Mouse (Mus musculus): ENCODE results near the gene Cox8a. TPM values are rescaled to one million over a fixed set of nuclear protein-coding genes. Genes with fewer than 3 reads are reported as not detected.

Cox8a gene
- total RNA-seq, 4 experiments from 2014 or later, result 406 to 459 (median 432) TPM

DNA sequence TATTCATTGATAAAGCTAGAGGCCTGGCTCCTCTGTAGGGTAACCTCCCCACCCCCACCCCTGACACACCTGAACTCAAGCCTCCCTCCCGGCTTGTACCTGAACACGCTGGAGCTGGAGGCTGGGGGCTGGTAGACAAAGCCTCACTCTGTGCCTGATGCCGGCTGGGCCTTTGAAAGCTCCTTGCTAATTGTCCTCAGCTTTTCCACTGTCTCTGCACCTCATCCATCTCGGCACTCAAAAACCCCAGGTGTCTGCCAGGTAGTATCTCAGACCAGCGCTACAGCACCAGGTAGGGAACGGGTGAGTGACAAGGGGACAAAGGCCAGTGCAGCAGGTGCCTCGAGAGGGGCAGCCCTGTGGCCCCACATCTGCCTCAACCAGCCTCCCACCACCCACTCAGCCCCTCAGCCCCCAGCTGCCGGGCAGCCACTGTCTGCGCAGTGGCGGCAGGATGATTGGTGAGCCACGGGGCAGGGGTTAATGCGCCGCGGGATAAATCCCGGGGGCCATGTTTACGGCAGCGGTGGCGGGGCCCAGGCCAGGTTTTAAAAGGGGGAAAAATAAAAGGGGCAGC lies 31.6 kb downstream of the Cox8a start:
- no peak for DNase-seq (ENCODE audit: low spot score)

DNA sequence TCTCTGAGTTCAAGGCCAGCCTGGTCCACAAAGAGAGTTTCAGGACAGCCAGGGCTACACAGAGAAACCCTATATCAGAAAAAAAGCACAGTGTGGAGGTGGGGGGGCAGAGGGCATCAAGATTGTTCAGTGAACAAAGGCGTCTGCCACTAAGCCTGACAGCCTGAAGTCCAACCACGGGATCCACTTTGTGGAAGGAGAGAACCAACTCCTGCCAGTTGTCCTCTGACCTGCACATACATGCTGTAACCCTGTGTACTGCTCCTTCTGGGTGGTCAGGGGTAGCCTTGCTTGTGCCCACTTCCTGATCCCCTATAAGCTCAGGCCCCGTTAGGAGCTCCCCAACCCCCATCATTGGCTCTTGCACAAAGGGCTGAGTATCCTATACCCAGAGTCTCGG lies 32.4 kb downstream of the Cox8a start:
- no peak for DNase-seq (ENCODE audit: low spot score)

DNA sequence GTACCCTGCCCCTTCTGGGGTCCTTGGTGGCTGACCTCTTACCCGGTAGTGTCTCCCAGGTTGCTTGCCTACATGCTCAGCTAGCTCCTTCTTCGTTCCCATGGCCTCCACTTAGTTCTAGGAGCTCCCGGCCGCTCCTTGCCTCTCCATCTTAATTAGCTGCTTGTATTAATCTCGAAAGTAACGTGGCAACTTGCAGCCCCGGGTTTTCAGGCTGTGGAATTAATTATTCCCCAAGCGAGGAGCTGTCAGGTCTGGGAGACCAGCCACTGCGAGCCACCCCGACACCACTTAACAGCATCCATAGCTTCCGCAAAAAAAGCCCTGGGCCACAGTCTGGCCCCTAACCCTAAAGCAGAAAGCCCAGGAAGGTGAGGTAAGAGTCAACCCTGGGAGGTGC lies 34.0 kb downstream of the Cox8a start:
- no peak for DNase-seq (ENCODE audit: low spot score)

DNA sequence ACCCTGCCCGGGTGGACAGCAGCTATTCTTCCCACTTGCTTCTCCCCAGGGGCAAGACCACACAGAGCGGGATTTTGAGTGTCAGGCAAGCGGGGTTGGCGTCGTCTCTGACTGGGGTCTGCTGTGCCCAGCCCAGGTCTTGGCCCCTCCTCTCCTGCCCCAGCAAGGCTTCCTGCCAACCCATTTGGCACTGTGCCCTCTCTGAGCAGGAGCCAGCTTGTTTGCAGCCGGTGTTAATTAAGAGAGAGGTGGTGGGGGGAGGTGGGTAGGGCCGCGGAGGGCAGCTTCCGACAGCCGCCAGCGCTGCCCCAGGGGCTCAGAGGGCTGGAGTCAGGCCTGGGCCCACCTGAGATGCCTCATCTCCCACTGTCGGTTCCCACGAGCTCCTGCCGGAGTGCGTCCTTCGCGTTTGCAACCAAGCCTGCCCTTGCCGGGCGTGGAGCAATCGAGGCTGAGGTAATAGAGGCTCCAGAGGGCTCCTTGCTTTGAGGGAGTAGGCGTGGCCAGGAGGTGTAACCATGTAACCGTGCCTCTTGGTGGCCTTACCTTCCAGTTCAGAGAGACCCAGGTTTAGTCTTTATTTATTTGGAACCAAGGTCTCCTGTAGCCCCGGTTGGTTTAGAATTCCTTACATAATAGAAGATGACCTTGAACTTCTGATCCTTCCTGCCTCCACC lies 35.0 kb downstream of the Cox8a start:
- DNase-seq (ENCODE audit: low spot score), result no peak

DNA sequence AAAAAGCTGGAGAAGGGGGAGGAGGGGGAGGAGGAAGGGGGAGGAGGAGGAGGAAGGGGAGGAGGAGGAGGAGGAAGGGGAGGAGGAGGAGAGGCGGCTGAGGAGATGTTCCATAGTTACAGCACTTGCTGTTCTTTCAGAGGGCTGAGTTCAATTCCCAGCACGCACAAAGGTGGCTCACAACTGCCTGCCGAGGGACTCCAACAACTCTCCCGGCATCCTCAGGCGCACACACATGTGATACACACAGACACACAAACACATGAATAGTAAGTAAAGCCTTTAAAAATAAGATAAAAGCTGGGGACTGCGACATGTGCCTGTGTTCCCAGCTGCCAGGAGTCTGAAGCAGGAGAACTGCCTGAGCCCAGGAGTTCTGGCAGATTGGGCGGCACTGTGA lies 35.9 kb downstream of the Cox8a start:
- DNase-seq (ENCODE audit: low spot score), result no peak

DNA sequence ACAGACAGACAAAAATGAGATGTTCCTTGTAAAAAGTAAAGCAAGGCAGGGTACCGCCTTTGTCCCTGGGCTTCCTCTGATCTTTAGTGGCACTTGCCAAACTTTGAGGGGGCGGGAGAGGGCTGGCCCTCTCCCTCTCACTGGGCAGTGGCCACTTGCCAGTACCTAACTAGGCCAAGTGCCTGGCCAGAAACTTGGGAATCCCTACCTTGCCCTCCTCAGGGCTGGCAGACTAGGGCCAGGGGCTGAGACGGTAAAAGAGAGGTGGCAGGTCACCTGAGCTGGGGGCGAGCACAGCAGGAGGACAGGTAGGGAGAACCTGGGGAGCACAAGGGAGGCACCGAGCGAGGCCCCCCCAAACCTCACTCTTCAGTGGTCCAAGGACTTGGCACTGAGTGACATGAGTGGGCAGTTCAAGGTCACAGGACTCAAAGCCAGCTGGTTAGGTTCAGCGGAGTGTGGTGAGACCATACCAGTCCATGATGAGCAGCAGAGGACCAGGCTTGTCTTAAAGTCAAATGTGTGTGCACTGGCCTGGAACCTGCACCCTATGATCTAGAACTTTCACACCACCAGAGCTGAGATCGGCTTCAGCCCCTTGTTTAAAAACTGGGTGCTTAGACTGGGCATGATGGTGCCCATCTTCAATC lies 36.5 kb downstream of the Cox8a start:
- no peak for DNase-seq (ENCODE audit: low spot score)

DNA sequence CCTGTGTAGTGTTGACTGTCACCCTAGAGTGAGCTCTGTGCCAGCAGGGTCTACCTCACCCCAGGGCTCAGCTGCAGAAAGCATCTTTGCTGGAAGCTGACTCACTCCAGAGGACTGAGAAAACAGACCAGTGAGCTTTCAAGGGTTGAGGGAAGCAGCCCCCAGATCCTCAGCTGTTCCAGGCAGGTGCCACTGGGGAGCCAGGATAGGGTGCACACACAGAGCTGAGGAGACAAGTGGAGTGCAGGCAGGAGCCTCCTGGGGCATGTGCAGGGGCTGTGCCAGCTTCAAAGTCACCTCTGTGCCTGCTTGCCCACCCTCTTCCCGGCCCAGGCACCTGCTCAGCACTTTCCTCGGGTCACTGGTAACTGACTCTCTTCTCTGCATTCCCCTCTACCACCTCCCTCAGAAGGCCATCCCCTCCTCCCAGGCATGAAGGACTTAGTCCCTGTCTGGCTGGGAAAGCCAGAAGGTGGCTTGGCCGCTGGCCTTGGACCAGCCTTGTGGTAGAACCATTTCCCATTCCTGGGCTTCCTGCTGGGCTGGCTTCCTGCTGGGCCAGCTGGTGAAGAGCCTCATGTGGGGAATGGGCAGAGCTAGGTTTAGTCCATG lies 38.5 kb downstream of the Cox8a start:
- no peak for DNase-seq (ENCODE audit: low spot score)

DNA sequence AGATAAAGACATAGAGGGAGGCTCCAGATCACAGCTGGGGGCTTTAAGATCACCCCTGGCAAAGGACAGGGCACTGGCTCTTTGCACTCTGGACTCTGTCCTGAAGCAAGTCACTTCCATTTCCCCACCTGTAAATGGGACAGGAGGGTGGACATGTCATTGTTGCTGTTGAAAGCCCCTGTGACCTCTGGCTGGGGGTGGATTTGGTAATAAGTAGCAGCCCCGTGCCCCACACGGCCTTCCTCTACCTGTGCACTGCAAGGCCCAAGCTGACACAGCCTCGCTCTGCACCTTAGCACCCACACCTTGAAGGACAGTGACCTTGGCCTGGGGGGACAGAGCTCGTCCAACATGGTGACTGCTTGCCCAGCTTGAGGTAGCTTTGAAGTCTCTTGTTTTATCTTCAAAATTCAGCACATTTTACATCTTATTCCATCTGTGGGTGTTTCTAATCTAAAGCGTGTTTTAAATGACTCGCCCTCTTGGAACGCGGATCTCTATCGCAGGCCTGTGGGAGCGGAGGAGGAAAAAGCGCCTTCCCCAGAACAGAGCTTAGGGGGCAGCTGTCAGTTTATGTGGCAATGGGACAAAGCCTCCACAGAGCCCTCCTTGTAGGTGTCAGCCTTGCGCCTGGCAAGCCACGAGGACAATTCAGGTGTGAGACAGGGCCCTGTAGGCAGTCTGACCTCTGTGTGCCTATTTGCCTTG lies 39.5 kb downstream of the Cox8a start:
- DNase-seq (ENCODE audit: low spot score), result no peak

DNA sequence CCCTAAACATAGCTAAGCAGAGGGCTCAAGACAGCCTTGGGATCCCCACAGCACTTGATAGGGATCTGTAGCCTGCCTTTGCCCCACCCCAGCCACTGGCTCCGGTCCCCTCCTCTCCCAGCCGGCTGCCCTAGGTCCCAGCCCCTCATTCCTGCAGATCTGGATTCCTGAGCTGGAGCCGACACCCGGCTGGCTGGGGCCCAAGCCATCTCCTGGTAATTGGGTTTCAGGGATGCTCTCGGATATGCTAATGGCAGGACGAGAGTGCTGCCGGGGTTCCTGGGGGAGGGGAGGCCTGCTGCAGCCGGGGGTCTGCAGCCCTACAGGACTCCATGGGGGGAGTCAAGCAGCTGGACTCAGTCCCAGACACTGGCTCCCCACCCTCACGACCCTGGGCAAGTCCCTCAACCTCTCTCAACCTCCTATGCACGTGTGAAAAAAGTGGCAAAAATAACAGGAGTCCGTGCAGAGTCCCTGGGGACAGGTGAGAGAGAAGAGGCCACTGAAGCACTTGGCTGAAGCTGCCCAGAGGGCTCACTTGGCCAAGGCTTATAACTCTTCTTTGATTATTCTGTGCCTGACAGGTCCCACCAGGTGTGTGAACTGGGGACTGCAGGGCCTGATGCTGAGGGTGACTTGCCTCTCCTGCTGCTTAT lies 41.2 kb downstream of the Cox8a start:
- DNase-seq (ENCODE audit: low spot score), result no peak

DNA sequence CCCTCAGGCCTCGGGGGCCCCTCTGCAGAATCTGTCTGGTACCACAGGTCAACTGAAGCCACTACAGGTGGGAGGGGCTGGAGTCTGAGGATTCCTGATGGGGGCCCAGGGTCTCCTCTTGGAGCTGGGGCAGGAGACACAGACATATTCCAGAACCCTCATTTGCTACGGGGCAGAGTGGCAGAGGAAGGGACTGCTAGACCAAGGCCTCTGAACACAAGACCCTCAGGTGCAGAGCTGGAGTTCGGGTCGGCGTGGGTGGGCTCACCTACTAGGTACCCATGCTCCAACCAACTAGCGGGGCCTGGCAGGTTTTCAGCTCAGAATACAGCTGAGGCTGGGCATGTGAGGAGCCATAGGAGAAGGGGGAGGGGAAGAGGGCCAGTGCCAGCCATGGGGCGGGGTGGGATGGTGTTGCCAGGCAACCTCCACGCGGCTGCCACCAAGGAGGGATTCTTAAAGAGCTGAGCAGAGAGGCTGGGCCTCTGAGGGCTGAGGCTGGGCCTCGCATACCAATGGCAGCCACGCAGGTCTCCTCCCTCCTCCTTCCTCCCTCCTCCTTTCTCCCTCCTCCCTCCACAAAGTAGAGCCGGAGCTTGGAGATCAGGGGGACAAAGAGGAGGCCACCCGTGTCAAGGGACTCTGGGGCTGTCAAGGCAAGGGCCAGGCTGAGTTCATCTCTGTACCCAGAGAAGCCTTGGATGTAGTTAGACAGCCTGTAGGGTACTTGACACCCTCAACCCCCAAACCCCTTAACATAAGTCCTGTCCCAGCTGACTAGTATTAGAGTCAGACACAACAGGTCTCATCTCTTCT lies 45.2 kb downstream of the Cox8a start:
- DNase-seq (ENCODE audit: low spot score), result no peak

DNA sequence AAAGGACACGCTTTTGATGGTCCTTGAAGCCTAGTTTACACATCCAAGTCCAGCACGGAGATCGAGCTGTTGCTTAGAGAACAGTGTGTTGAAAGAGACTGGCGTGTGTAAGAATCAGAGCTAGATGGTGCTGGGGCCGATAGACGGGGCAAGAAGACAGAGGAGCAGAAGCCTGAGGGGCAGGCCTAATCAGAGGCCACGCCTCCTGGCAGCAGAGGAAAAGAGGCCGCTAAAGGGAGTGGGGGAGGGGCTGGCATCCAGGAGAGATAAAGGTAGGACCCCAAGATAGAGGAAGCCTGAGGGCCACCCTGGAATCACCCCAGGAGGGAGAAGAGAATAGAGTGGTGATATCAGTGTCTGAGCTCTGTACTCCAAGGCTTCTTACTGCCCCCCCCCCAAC lies 46.0 kb downstream of the Cox8a start:
- DNase-seq (ENCODE audit: low spot score), result no peak

DNA sequence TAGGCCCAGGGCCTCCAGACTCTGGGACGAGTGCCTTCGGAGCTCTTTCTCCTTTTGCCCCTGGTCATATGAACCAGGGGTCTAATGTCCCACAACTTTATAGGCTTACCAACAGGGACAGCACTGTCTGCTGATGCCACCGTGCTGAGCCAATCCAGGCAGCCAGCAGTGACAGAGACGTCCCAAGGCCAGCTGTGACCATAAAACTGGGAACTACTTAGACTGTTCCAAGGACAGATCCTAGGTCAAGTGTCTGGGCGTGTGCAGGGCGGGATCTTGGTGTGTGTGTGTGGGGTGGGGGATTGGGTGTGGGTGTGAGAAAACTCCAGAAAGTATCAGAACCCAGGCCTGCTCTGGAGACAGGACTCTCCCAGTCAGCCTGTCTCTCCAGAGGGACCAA lies 46.5 kb downstream of the Cox8a start:
- DNase-seq (ENCODE audit: low spot score), result no peak

DNA sequence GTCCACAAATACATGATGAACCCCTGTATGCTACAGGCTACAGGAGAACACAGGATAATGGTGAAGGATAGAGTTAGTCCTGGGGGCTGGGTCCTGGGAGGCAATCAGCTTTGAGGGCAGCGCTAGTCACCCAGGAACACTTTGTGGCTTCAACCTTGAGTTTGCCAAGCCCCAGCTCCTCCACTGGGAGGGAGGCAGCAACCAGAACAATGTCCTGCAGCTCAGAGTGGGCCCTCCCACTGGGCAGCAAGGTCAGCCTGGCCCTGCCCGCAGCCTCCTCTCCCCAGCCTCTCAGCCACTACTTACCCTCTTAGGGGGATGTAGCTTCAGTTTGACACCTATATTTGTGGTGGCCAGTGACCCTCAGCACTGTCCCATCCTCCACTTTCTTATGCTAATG lies 49.0 kb downstream of the Cox8a start:
- DNase-seq (ENCODE audit: low spot score), result no peak

DNA sequence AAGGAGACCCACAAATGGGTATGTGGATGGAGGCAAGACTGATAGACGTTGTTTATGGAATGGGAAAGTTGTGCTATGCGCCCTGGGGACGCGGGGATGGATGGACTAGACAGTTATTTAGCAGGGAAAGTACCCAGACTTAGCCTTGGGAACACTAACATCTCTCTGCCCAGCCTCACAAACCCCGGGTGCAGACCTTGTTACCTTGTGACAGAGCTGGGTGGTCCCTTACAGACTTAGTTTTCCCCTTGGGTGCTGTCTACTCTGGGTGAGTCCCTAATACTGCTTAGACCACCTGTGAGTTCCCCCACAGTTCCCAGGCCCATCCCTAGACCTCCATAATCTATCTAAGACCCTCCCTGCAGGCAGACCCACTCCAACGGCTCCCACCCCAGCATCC lies 50.6 kb downstream of the Cox8a start:
- no peak for DNase-seq (ENCODE audit: low spot score)

DNA sequence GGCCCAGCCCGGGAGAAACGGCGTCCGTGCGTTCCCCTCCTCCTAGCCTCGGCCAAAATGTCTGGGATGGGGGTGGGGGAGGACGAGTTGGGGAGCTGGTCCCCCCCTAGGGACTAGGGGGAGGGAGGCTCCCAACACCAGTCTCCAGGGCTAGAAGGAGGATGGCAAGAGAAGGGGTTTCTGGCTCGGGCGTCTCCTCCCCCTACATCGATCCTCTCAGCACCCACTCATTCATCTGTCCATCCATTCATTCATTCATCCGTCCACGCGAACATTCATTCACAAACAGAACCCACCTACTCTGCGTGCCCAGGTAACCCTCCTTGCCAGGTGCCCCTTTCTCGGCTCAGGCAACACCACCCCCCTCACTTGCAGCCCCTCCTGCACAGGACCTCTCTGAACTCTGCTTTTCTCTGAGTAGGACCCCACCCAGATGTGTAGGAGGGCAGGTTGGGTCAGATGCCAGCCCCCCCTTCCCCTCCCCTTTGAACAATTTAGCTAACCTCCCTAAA lies 51.2 kb downstream of the Cox8a start:
- no peak for DNase-seq (ENCODE audit: low spot score)

DNA sequence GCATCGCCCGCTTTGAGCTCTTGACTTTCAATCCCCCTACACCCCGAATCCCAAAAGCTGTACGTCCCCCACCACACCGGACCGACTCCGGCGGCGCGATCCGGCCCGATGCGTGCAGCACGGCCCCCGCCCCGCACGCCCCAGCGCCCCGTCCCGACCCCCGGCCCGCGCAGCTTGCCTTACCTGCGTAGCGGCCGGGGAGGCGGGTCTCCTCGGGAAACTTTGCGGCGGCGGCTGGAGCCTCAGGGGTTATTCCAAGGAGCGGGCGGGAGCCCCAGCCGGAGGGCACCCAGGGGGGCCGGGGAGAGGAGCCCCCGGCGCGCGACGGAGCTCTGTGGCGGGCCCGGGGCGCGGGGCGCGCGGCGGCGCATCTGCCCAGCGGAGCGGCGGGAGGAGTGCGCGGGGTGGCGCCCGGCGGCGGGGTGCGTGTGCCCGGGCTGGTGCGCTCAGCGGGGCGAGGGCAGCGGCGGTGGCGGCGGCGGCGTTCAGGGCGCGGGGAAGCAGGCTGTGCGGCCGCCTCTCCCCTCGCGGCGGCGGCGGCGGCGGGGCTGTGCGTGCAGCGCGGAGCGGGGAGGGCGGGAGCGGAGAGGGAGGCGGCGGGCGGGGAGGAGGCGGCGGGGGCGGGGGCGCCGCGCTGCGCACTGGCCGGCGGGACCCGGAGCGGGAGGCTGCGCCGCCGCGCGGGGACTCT lies 51.8 kb downstream of the Cox8a start:
- no peak for DNase-seq (ENCODE audit: low spot score)
